Mouse (Mus musculus) hindbrain, embryonic 16.5 days (tissue): ENCODE data around the gene Timm29. TPM values are rescaled to one million over a fixed set of nuclear protein-coding genes. Genes with fewer than 3 reads are reported as not detected.

Experiments used
- ATAC-seq: fragments of 200-750 bp; cut with Nextera tagmentation; 2 replicates; pipeline ENCODE4 v1.8.0; 2017; ENCODE audit warnings: moderate TSS enrichment, moderate library complexity
- H3K27ac ChIP-seq: fragments of 300-500 bp; sonication (generic); 2 replicates; pipeline ENCODE4 v1.5.1; 2014; ENCODE audit warnings: low read depth, mild to moderate bottlenecking, control low read depth, low read length, moderate library complexity
- H3K27me3 ChIP-seq: fragments of 300-500 bp; sonication (generic); replicated peaks from 2 replicates; pipeline ENCODE4 v1.6.1; 2014; ENCODE audit warnings: low read length; ENCODE audit not compliant: control insufficient read depth, insufficient read depth
- H3K36me3 ChIP-seq: fragments of 300-500 bp; sonication (generic); 2 replicates; pipeline ENCODE4 v1.6.1; 2014; ENCODE audit warnings: mild to moderate bottlenecking, low read length, moderate library complexity, mixed read lengths; ENCODE audit not compliant: control insufficient read depth, insufficient read depth
- H3K4me1 ChIP-seq: fragments of 300-500 bp; sonication (generic); 2 replicates; pipeline ENCODE4 v1.6.1; 2014; ENCODE audit warnings: low read depth, low read length; ENCODE audit not compliant: control insufficient read depth, insufficient read depth
- H3K4me2 ChIP-seq: fragments of 300-500 bp; sonication (generic); 2 replicates; pipeline ENCODE4 v1.6.1; 2014; ENCODE audit warnings: mild to moderate bottlenecking, low read length, control low read depth, moderate library complexity
- H3K4me3 ChIP-seq: fragments of 300-500 bp; sonication (generic); 2 replicates; pipeline ENCODE4 v1.5.1; 2014; ENCODE audit warnings: mild to moderate bottlenecking, low read length, control low read depth, moderate library complexity
- H3K9ac ChIP-seq: fragments of 300-500 bp; sonication (generic); 2 replicates; pipeline ENCODE4 v1.6.1; 2014; ENCODE audit warnings: low read depth, mild to moderate bottlenecking, control low read depth, low read length, moderate library complexity
- H3K9me3 ChIP-seq: fragments of 300-500 bp; sonication (generic); 2 replicates; pipeline ENCODE4 v1.6.1; 2014; ENCODE audit warnings: mild to moderate bottlenecking, low read length, moderate library complexity; ENCODE audit not compliant: control insufficient read depth
- WGBS: fragments of 180-500 bp; shearing (Covaris S2); extraction: QIAGEN DNeasy Blood & Tissue Kit; methylation state at CpG from one replicate; pipeline ENCODE4 v1.1.7; 2014; 5-methylcytosine and 5-hydroxymethylcytosine counted together
- polyA plus RNA-seq: library from polyadenylated mRNA; unstranded; fragments of >200 nt; fragmentation: Nextera tagmentation; extraction: Ambion mirVana; gene quantifications from 2 replicates; pipeline ENCODE4 v1.2.1, GENCODE M21; 2015

Gene Timm29
- polyA plus RNA-seq, 1 experiment from 2014 or later: 51.8 TPM

GRCm38 (mm10) chr9:21574012-21574801 is 18.3 kb upstream of the Timm29 start:
- Histone ChIP-seq H3K9ac (no peak overlapping the region), H3K27me3 (no peaks in the 10 kb centered on the region), H3K27ac (no peak overlapping the region), H3K4me1 (no peaks in the 10 kb centered on the region), H3K4me3 (no peak overlapping the region), H3K9me3 (no peaks in the 10 kb centered on the region), H3K36me3 (peaks cover 48% of the 10 kb centered on the region), H3K4me2 (no peak overlapping the region)
- 93% methylated on average over 8 of the region's 8 CpGs for WGBS
- ATAC-seq: no peak

- Histone ChIP-seq H3K27ac (no peak overlapping the region), H3K36me3 (peaks cover 50% of the 10 kb centered on the region), H3K9me3 (no peaks in the 10 kb centered on the region), H3K9ac (no peak overlapping the region), H3K4me1 (no peaks in the 10 kb centered on the region), H3K27me3 (no peaks in the 10 kb centered on the region), H3K4me3 (no peak overlapping the region), H3K4me2 (no peak overlapping the region)
- peak; percentile 37; the same call in 1 of the 2 replicates for ATAC-seq
- WGBS: 95% methylated on average over 10 of the region's 10 CpGs
Measured at GRCm38 (mm10) chr9:21575253-21575652, 17.3 kb upstream of the Timm29 start.

- peak; percentile 51 for ATAC-seq
- no peak overlapping the region for H3K4me2 ChIP-seq
- peaks cover 54% of the 10 kb centered on the region for H3K36me3 ChIP-seq
- WGBS: 94% methylated on average over 1 of the region's 1 CpGs
- H3K9ac ChIP-seq: no peak overlapping the region
- H3K27me3 ChIP-seq: no peaks in the 10 kb centered on the region
- H3K27ac ChIP-seq: no peak overlapping the region
- no peak overlapping the region for H3K4me3 ChIP-seq
- H3K9me3 ChIP-seq: no peaks in the 10 kb centered on the region
- H3K4me1 ChIP-seq: no peaks in the 10 kb centered on the region
Measured at GRCm38 (mm10) chr9:21576286-21576685, 16.2 kb upstream of the Timm29 start.

- Histone ChIP-seq H3K27ac (no peak overlapping the region), H3K4me3 (no peak overlapping the region), H3K9me3 (no peaks in the 10 kb centered on the region), H3K36me3 (peaks cover 47% of the 10 kb centered on the region), H3K9ac (no peak overlapping the region), H3K4me1 (no peaks in the 10 kb centered on the region), H3K4me2 (no peak overlapping the region), H3K27me3 (no peaks in the 10 kb centered on the region)
- 62% methylated on average over 3 of the region's 3 CpGs for WGBS
- no peak for ATAC-seq
Measured at GRCm38 (mm10) chr9:21578226-21578625, 14.3 kb upstream of the Timm29 start.

GRCm38 (mm10) chr9:21585401-21585800 is 7.1 kb upstream of the Timm29 start:
- no peaks in the 10 kb centered on the region for H3K27me3 ChIP-seq
- no peak overlapping the region for H3K9ac ChIP-seq
- H3K4me2 ChIP-seq: no peak overlapping the region
- no peak overlapping the region for H3K27ac ChIP-seq
- WGBS: 95% methylated on average over 1 of the region's 1 CpGs
- H3K9me3 ChIP-seq: no peaks in the 10 kb centered on the region
- peaks cover 53% of the 10 kb centered on the region for H3K36me3 ChIP-seq
- no peaks in the 10 kb centered on the region for H3K4me1 ChIP-seq
- ATAC-seq: no peak
- H3K4me3 ChIP-seq: no peak overlapping the region

GRCm38 (mm10) chr9:21587678-21588349 is 4.7 kb upstream of the Timm29 start:
- Histone ChIP-seq H3K27me3 (no peaks in the 10 kb centered on the region), H3K27ac (no peak overlapping the region), H3K9me3 (no peaks in the 10 kb centered on the region), H3K4me3 (no peak overlapping the region), H3K4me1 (peaks cover 8% of the 10 kb centered on the region), H3K9ac (no peak overlapping the region), H3K4me2 (no peak overlapping the region), H3K36me3 (peaks cover 43% of the 10 kb centered on the region)
- WGBS: 75% methylated on average over 22 of the region's 23 CpGs
- ATAC-seq: no peak

- H3K9me3 ChIP-seq: no peaks in the 10 kb centered on the region
- H3K27ac ChIP-seq: no peak overlapping the region
- no peaks in the 10 kb centered on the region for H3K27me3 ChIP-seq
- no peak overlapping the region for H3K4me2 ChIP-seq
- no peak overlapping the region for H3K9ac ChIP-seq
- WGBS: 87% methylated on average over 8 of the region's 8 CpGs
- peaks cover 8% of the 10 kb centered on the region for H3K4me1 ChIP-seq
- no peak for ATAC-seq
- H3K4me3 ChIP-seq: no peak overlapping the region
- H3K36me3 ChIP-seq: peaks cover 40% of the 10 kb centered on the region
Measured at GRCm38 (mm10) chr9:21588350-21588749, 4.2 kb upstream of the Timm29 start.

GRCm38 (mm10) chr9:21589538-21589937 is 3.0 kb upstream of the Timm29 start:
- Histone ChIP-seq H3K9ac (no peak overlapping the region), H3K4me2 (no peak overlapping the region), H3K27ac (no peak overlapping the region), H3K27me3 (no peaks in the 10 kb centered on the region), H3K9me3 (no peaks in the 10 kb centered on the region), H3K4me1 (peaks cover 18% of the 10 kb centered on the region), H3K36me3 (peaks cover 33% of the 10 kb centered on the region), H3K4me3 (no peak overlapping the region)
- no peak for ATAC-seq
- 88% methylated on average over 5 of the region's 5 CpGs for WGBS

GRCm38 (mm10) chr9:21591127-21591830 is 1.2 kb upstream of the Timm29 start:
- H3K4me1 ChIP-seq: peaks cover 27% of the 10 kb centered on the region
- 89% methylated on average over 6 of the region's 6 CpGs for WGBS
- no peak for ATAC-seq
- H3K4me3 ChIP-seq: no peak overlapping the region
- H3K9ac ChIP-seq: no peak overlapping the region
- no peaks in the 10 kb centered on the region for H3K27me3 ChIP-seq
- H3K4me2 ChIP-seq: peak overlapping the region; percentile 85
- no peak overlapping the region for H3K27ac ChIP-seq
- H3K36me3 ChIP-seq: peaks cover 27% of the 10 kb centered on the region
- no peaks in the 10 kb centered on the region for H3K9me3 ChIP-seq
